Mouse (Mus musculus): ENCODE results near the gene Gatad2b.
A peak's percentile ranks its signal among the peaks of the same experiment; 100 is the strongest.
"Not testable (repeated sequence)": the region's sequence is repeated elsewhere in the genome, so short reads cannot be mapped to it uniquely, and the experiment has no call there.

Gene Gatad2b

GRCm38 (mm10) chr3:90265932-90266741, 26.8 kb upstream of the Gatad2b start:
- DNase-seq (ENCODE audit: low spot score): no peak

- no peak for DNase-seq (ENCODE audit: low spot score)
Observed at GRCm38 (mm10) chr3:90266901-90267775, 25.8 kb upstream of the Gatad2b start.

- no peak for DNase-seq (ENCODE audit: low spot score)
Observed at GRCm38 (mm10) chr3:90268190-90268589, 24.8 kb upstream of the Gatad2b start.

GRCm38 (mm10) chr3:90268971-90269370, 24.0 kb upstream of the Gatad2b start:
- no peak for DNase-seq (ENCODE audit: low spot score)

GRCm38 (mm10) chr3:90270784-90271183, 22.2 kb upstream of the Gatad2b start:
- DNase-seq (ENCODE audit: low spot score): no peak

GRCm38 (mm10) chr3:90272170-90272569, 20.8 kb upstream of the Gatad2b start:
- DNase-seq (ENCODE audit: low spot score): no peak

GRCm38 (mm10) chr3:90273855-90274254, 19.1 kb upstream of the Gatad2b start:
- no peak for DNase-seq (ENCODE audit: low spot score)

GRCm38 (mm10) chr3:90275286-90275685, 17.7 kb upstream of the Gatad2b start:
- no peak for DNase-seq (ENCODE audit: low spot score)

GRCm38 (mm10) chr3:90276858-90277257, 16.1 kb upstream of the Gatad2b start:
- no peak for DNase-seq (ENCODE audit: low spot score)

- DNase-seq (ENCODE audit: low spot score): no peak
Observed at GRCm38 (mm10) chr3:90277793-90278192, 15.2 kb upstream of the Gatad2b start.

- DNase-seq (ENCODE audit: low spot score): no peak
Observed at GRCm38 (mm10) chr3:90278211-90278610, 14.8 kb upstream of the Gatad2b start.

GRCm38 (mm10) chr3:90279216-90279615, 13.8 kb upstream of the Gatad2b start:
- DNase-seq (ENCODE audit: low spot score): no peak

- DNase-seq (ENCODE audit: low spot score): no peak
Observed at GRCm38 (mm10) chr3:90279743-90280142, 13.2 kb upstream of the Gatad2b start.

GRCm38 (mm10) chr3:90280708-90281107, 12.3 kb upstream of the Gatad2b start:
- no peak for DNase-seq (ENCODE audit: low spot score)

- no peak for DNase-seq (ENCODE audit: low spot score)
Observed at GRCm38 (mm10) chr3:90284150-90284549, 8.8 kb upstream of the Gatad2b start.

GRCm38 (mm10) chr3:90289403-90289802, 3.6 kb upstream of the Gatad2b start:
- not testable (repeated sequence) for DNase-seq (ENCODE audit: low spot score)

- DNase-seq (ENCODE audit: low spot score): no peak
Observed at GRCm38 (mm10) chr3:90290602-90291001, 2.4 kb upstream of the Gatad2b start.

- DNase-seq (ENCODE audit: low spot score): no peak
Observed at GRCm38 (mm10) chr3:90291982-90292344, 1.0 kb upstream of the Gatad2b start.

- DNase-seq (ENCODE audit: low spot score): peak; percentile 14
Observed at GRCm38 (mm10) chr3:90293352-90294063, 530 bp downstream of the Gatad2b start.

- DNase-seq (ENCODE audit: low spot score): no peak
Observed at GRCm38 (mm10) chr3:90294064-90294440, 1.1 kb downstream of the Gatad2b start.

GRCm38 (mm10) chr3:90294651-90295050, 1.7 kb downstream of the Gatad2b start:
- no peak for DNase-seq (ENCODE audit: low spot score)

- DNase-seq (ENCODE audit: low spot score): no peak
Observed at GRCm38 (mm10) chr3:90305801-90306200, 12.8 kb downstream of the Gatad2b start.
